Mouse (Mus musculus) kidney, adult 18-20 months (tissue): ENCODE measurements around the gene Mpv17l2.

Experiments used
- DNase-seq: peaks from one replicate; pipeline ENCODE4 v3.0.0; 2021

The Mpv17l2 gene

DNA sequence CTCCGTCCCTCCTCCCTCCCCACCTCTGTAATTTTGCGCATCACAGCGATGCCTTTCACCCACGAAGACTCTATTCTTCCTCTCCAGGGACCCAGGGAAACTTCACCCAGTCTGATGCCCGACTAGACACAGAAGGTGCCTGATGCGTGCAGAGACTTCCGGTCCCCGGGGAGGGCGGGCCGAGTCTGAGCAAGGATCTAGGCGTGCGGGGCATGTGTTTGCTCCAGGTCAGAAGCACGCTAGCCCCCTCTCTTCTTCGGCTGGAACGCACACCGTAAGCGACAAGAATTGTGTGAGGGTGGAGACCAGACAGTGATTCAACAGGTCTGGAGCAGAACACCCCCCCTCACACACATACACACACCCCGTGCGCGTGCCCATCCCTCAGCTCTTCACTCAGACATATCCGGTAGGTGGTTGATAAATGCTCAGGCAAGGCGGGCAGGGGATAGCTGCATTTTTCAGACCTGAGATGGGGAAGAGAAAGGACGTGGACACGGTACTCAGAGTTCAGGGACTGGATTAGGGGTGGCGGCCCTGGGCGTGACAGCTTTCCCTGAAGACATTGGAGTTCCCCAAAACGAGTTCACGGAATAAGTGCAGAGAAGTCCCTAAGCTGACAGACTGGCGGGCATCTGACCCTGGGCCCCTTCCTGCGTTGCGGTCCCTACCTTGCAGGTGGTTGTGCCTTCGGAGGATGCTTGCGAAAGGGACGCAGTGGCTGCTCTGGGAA lies 5.3 kb upstream of the Mpv17l2 start:
- peak; percentile 47 for DNase-seq

DNA sequence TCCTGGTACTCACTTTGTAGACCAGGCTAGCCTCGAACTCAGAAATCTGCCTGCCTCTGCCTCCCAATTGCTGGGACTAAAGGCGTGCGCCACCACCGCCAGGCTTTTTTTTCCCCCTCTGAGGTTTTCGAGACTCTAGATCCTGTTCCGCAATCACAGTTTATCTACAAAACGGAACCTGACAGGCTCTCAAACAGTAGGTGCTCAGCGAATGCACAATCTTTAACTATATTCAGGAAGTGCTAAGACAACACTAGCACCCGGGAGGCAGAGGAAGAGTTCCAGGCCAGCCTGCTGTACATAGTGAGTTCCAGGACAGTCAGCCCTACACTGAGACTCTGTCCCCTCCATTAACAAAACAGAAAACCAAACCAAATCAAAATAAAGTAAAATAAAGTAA lies 4.6 kb upstream of the Mpv17l2 start:
- no peak for DNase-seq

GRCm38 (mm10) chr8:70764676-70765075 lies 3.9 kb upstream of the Mpv17l2 start:
- no peak for DNase-seq

GRCm38 (mm10) chr8:70764026-70764425 lies 3.3 kb upstream of the Mpv17l2 start:
- no peak for DNase-seq

GRCm38 (mm10) chr8:70763354-70763753 lies 2.6 kb upstream of the Mpv17l2 start:
- peak; percentile 69 for DNase-seq

DNA sequence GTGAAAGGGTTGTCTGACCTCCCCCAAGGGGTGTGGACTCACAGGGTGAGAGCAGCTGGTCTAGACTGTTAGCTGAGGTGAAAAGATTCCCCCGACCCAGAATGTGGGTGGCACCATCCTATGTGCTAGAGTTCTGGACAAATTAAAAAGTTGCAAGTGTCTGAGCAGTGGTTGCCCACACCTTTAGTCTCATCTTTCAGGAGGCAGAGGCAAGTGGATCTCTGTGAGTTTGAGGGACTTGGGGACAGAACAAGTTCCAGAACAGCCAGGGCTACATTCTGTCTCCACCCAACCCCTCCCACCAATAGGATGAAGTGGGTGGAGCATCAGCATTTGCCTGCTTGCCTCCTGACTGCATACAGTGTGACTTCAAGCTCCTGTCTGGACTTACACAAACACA lies 1.4 kb upstream of the Mpv17l2 start:
- DNase-seq, result no peak

DNA sequence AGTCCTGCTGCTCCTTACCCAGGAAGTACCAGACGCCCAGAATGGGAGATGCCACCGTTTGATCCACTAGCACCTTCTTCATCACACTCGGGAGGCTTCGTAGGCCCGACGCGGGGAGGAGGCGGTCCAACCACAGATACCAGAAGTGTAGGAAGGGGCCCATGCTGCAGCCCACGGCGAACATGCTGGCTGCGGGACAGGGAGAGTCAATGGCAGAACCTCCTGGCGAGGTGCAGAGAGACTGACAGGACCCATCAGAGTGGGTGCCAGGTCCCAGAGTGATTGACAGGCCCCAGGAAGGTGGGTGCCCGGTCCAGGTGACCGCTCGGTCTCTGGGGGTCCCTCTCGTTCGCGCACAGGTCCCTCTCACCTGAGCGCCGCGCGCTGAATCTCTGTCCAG lies 396 bp downstream of the Mpv17l2 start:
- no peak for DNase-seq

GRCm38 (mm10) chr8:70758616-70759561 lies 1.9 kb downstream of the Mpv17l2 start:
- DNase-seq, result peak; percentile 47

DNA sequence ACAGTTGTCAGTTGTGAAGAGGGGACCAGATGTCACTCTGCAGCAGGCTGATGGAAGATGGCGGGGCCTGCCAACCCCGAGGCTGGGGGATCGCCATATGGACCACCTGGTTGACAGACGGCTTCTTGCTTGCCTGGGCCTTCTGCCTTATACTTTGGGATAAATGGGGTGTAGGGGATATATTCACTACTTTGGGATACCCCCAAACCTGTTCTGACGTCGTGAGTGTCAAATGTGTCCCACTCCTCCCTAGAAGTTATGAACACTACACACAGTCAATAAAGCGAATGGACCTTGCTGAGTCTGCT lies 2.5 kb downstream of the Mpv17l2 start:
- DNase-seq, result no peak

DNA sequence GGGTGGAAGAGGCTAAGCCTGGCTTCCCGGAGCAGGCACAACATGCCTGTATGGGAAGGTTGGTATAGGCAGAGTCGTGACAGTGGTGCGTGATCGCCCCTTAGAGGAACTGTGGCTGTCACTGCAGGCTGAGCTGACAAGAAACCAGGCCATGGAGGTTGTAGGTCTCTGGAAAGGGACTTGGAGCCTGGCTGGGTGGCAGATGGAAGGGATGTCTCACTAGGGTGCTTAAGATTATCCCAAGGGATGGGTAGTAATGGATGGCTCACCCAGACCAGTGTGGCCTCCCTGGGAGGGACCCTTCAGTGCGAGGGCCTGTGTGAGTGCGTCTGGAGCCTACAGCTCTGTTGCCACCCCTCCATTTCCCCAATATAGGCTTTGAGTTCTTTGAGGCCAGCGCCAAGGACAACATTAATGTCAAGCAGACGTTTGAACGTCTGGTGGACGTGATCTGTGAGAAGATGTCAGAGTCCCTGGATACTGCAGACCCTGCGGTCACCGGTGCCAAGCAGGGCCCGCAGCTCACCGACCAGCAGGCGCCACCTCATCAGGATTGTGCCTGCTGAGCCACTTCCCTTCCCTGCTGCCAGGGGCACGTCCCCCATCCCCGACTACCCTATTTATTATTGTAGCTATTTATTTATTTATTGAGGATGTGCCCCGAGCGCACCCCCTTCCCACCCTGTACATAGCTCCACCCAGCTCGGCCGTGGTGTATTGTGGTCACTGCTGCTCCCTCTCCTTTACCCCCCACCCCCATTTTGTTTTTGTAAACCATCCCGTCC lies 3.0 kb downstream of the Mpv17l2 start:
- DNase-seq, result no peak

DNA sequence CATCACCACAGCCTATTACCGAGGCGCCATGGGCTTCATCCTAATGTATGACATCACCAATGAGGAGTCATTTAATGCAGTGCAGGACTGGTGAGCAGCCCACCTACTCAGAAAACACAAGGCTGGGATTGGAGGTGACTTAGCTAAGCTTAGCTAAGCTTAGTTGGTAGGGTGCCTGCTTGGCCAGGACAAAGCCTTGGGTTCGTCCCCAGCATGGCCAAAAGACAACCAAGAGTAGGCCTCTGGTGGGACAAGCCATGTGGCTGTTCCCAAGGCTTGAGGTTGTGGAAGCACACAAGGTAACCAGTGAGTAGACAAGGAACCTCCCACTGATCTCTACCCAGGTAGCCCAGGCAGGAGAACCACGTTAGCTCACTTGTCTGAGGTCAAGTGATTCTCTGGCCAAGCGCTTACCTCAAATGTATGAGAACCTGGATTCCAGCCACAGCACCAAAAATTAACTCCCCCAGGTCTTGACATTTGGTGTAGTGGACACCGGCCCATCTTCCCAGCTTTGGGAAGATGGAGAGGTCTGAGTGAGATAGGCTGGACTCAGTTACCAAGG lies 4.2 kb downstream of the Mpv17l2 start:
- DNase-seq, result no peak

DNA sequence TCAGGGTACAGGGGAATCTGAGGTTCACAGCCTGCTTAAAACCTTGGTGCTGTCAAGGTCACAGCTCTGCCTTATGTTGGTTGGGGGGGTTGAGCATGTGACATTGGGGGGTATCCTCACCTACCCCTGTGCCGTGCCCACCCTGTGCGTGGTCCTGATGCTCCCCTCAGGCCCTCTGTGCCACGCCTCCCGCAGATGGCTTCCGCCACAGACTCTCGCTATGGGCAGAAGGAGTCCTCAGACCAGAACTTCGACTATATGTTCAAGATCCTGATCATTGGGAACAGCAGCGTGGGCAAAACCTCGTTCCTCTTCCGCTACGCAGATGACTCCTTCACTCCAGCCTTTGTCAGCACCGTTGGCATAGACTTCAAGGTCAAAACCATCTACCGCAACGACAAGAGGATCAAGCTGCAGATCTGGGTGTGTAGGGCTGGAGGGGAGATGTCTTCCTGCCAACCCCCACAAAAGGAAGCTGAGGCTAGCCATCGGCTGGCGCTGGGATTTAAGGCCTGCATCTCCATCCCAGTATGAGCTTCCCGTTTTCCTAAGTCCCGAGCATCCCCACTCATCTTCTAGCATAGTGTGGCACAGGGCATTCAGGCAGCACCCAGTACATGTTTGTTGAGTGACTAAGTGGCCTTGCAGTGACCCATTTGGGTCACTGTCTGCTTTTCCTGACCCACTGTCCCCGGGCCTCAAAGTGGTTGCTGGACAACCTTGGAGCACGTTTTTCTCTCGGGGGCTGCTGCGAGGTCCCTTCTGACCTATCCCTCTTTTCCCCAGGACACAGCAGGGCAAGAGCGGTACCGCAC lies 4.9 kb downstream of the Mpv17l2 start:
- no peak for DNase-seq

DNA sequence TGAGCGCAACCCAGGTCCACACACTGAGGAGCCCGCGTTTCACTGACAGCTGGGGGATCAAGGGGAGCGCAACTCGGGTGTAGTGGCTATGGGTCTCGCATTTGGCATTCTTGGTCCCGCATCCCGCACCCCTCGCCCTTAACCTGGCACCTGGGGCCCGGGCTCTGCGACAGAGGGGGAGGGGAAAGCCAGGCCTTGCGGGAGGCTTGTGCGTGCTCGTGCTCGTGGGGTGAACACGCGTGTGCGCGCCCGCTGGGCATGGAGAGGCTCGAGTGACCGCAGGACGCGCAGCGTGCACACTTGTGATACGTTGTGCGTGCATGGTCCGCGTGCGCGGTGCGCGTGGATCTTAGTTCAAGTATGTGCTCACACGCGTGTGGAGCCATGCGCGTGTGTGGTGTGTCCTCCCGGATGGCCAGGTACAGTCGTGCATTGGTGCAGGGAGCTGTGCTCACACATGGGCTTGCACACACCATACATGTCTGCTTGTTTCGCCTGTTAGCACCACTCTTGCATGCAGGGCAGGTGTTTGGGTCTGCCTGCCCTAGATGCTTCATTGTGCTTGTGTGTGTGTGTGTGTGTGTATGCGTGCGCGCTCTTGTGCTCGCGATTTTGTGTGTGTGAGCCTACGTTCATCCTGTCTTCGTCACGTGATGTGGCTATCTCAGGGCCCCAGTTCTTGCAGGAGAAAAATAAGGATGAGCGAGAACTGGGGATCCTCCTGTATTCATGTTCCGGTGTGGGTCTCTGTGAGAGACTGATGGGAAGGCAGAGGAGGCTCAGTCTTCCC lies 5.7 kb downstream of the Mpv17l2 start:
- DNase-seq, result no peak

GRCm38 (mm10) chr8:70754043-70754870 lies 6.5 kb downstream of the Mpv17l2 start, which contains the start of gene Rab3a:
Gene Rab3a (plus strand): TSS chr8:70754679.
- peak; percentile 94 for DNase-seq

GRCm38 (mm10) chr8:70753151-70753550 lies 7.6 kb downstream of the Mpv17l2 start:
- peak; percentile 87 for DNase-seq

DNA sequence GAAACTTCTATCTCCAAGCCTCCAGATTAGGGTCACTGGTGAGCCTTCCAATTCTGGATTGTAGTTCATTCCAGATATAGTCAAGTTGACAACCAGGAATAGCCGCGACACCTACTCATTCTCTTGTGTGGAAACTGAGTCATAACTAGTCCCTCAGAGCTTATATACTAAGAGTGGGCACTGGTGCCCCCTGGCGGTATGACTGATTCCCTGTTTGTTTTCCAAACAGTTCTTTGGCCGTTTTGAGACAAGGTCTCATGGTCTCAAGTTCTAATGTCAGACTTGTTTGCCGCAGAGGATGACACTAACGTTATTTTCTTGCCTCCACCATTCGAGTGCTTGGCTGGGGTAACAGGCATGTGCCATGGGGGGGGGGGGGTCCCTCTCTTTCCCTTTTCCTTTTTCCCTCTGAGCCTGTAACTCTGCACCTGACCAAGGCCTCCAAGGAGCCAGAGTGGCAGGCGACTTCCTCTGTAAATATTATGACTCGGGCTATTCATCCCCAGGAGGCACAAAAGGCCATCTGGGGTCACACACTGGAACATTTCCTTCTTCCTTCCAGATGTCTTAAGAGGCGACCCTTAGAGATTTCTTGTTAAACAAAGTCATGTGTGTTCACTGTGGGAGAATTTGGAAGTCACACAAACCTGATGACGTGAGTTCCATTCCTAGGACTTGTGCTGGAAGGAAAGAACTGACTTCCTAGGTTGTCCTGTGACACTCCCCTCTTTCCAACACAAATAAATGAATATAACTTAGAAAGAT lies 8.6 kb downstream of the Mpv17l2 start:
- DNase-seq, result peak; percentile 90

DNA sequence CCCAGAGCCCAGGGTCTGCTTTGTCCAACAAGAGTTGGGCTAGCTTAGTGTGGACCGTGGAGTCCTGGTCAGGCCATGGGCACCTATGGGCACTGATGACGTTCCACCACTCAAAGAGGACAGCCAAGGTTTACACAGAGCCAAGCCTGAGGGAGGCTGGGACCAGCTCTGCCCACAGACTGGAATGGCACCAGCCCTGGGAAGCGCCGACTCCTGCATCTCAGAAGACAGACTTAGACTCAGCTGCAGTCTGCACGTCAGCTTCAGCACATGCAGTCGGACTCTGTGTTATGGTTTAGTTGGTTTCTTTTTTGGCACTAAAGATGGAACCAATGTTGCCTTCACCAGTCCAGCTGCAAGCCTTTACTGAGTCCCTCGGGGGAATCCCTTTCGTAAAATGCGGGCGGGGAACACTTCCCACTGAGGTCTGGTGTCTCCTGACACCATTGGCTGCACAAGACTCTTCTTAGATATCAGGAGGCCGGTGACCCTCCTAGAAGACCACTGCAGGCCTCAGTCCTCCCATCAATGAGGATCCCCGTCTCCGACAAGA lies 10.5 kb downstream of the Mpv17l2 start:
- DNase-seq, result no peak

DNA sequence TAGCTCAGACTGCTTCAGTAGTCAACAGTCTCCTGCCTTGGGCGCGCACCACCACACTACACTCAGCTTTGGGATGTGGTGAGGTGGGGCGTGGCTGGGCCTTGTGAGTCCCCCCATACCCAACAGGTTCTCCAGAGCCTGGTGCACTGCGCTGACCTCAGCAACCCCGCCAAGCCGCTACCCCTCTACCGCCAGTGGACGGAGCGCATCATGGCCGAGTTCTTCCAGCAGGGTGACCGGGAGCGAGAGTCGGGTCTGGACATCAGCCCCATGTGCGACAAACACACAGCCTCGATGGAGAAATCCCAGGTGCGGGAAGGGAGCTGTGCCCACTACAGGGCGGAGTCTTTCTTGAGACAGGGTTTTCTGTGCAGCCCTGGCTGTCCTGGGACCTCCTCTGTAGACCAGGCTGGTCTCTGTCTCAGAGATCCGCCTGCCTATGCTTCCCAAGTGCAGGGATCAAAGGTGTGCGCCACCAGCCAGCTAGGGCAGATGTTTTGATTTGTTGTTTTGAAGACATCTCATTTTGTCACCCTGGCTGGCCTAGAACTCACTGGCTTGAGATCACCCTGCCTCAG lies 11.6 kb downstream of the Mpv17l2 start:
- DNase-seq, result no peak
